Mouse (Mus musculus) CH12.LX (cell line): ENCODE measurements around the gene Ncoa7.

ENCODE experiments used
- CTCF ChIP-seq, 2 experiments: IDR thresholded peaks in 1 of 2; conservative IDR thresholded peaks in 1 of 2; 2 replicates each; pipeline ENCODE4 v1.5.1; 2011 to 2012; ENCODE audit warnings: low read depth in 2 of 2, low read length in 2 of 2, improper control_type of control experiment in 1 of 2, inconsistent platforms in 1 of 2, mild to moderate bottlenecking in 1 of 2, moderate library complexity in 1 of 2
- E2F4 ChIP-seq: IDR thresholded peaks from 2 replicates; pipeline ENCODE4 v1.6.1; 2011; ENCODE audit warnings: low read depth, low read length, improper control_type of control experiment; ENCODE audit not compliant: insufficient replicate concordance
- EP300 ChIP-seq: IDR thresholded peaks from 2 replicates; pipeline ENCODE4 v1.6.1; 2011; ENCODE audit warnings: low read length, improper control_type of control experiment
- ETS1 ChIP-seq: conservative IDR thresholded peaks from 2 replicates; pipeline ENCODE4 v1.6.1; 2012; ENCODE audit warnings: low read depth, mild to moderate bottlenecking, inconsistent platforms, low read length, improper control_type of control experiment, moderate library complexity
- JUN ChIP-seq: IDR thresholded peaks from 2 replicates; pipeline ENCODE4 v1.6.1; 2011; ENCODE audit warnings: low read depth, mild to moderate bottlenecking, low read length, improper control_type of control experiment, moderate library complexity; ENCODE audit not compliant: insufficient read depth
- JUND ChIP-seq: conservative IDR thresholded peaks from 2 replicates; pipeline ENCODE4 v1.6.1; 2011; ENCODE audit warnings: low read depth, low read length, improper control_type of control experiment
- MAFK ChIP-seq: IDR thresholded peaks from 2 replicates; pipeline ENCODE4 v1.6.1; 2011; ENCODE audit warnings: low read length, improper control_type of control experiment; ENCODE audit not compliant: insufficient replicate concordance
- POLR2AphosphoS2 ChIP-seq: IDR thresholded peaks from 2 replicates; pipeline ENCODE4 v1.6.1; 2011; ENCODE audit warnings: low read depth, low read length, improper control_type of control experiment
- SMC3 ChIP-seq: IDR thresholded peaks from 2 replicates; pipeline ENCODE4 v1.6.1; 2011; ENCODE audit warnings: low read depth, low read length, improper control_type of control experiment
- TBP ChIP-seq: conservative IDR thresholded peaks from 2 replicates; pipeline ENCODE4 v1.6.1; 2011; ENCODE audit warnings: low read depth, low read length, improper control_type of control experiment
- UBTF ChIP-seq: IDR thresholded peaks from 2 replicates; pipeline ENCODE4 v1.6.1; 2012; ENCODE audit warnings: low read depth, mild to moderate bottlenecking, inconsistent platforms, low read length, improper control_type of control experiment, moderate library complexity
- USF1 ChIP-seq: IDR thresholded peaks from 2 replicates; pipeline ENCODE4 v1.6.1; 2014; ENCODE audit warnings: low read depth, mild to moderate bottlenecking, inconsistent platforms, low read length, improper control_type of control experiment

- TF ChIP-seq MAFK: no peak
- no peak for TF ChIP-seq E2F4
- no peak for TF ChIP-seq SMC3
- no peak for TF ChIP-seq JUN
- TF ChIP-seq CTCF (conservative IDR thresholded peaks at IDR 0.05 in 1 of 2, IDR thresholded peaks at IDR 0.05 in 1 of 2; ENCODE audit: low read depth in 2 of 2, low read length in 2 of 2): no peak
- TF ChIP-seq JUND: no peak
- TF ChIP-seq UBTF: no peak
- no peak for TF ChIP-seq EP300
- TF ChIP-seq ETS1: no peak
- TF ChIP-seq TBP: no peak
- TF ChIP-seq USF1: no peak
- no peak for TF ChIP-seq POLR2AphosphoS2
These were observed 80.1 kb downstream of the Ncoa7 start for GRCm38 (mm10) chr10:30723014-30723413.
